Mouse (Mus musculus) kidney, adult 2 months (tissue): ENCODE measurements around the gene Ntn5.
A peak's percentile ranks its signal among the peaks of the same experiment; 100 is the strongest.

Experiments used
- CTCF ChIP-seq: fragments of 200-500 bp; conservative IDR thresholded peaks from 2 replicates; pipeline ENCODE4 v1.5.1; 2011; ENCODE audit warnings: low read depth, mild to moderate bottlenecking, control low read depth, low read length, moderate library complexity, mixed read lengths; ENCODE audit not compliant: insufficient read depth, insufficient read length
- POLR2A ChIP-seq: fragments of 200-500 bp; IDR thresholded peaks from one replicate; pipeline ENCODE4 v1.6.1; 2011; ENCODE audit warnings: low read depth, low read length, control low read depth

GRCm38 (mm10) chr7:45708221-45708761 lies 24.5 kb downstream of the Ntn5 start:
- TF ChIP-seq POLR2A, result peak; percentile 23
- no peak for TF ChIP-seq CTCF
